Mouse (Mus musculus): ENCODE data around the gene Cd300lb.

The Cd300lb gene

DNA sequence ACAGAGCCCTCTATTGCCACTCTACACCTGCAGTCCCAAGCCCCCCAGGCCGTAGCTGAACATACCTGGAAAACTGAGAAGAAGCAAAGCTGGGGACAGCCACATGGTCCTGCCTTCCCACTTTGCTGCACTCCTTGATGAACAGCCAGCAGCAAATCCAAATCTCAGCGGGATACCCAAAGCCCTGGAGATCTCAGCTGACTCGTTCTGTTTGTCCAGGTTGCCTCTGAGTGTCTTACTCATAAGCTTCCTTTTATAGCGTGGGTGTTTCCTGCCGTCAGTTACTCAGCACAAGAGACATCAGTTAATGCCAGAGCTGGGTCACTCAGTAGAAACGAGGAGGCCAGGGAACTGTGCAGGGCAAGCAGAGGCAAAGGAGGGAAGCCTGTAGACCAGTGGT is at the start of gene Cd300lb:
Gene Cd300lb, minus strand, starts transcription at position 243 of the 400 bp plus-strand sequence.
- no peak for DNase-seq (ENCODE audit: low read depth, low spot score)

DNA sequence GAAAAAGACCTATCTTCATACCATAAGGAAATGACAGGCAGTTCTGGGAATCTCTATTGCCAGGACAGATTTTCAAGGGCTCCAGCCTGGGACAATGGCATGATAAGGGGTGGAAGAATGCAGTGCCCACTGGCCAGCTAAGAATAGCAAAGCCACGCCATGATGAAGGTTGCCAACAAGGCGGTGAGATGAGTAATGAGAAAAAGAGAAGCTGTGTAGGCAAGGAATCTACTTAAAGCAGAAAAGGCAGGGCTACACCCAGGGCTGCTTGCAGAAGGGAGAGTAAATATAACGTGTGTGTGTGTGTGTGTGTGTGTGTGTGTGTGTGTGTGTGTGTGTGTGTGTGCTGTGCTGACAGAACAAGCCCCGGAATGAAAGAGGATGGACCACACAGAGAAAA is 47.7 kb upstream of the Cd300lb start:
- DNase-seq (ENCODE audit: low read depth, low spot score): no peak

DNA sequence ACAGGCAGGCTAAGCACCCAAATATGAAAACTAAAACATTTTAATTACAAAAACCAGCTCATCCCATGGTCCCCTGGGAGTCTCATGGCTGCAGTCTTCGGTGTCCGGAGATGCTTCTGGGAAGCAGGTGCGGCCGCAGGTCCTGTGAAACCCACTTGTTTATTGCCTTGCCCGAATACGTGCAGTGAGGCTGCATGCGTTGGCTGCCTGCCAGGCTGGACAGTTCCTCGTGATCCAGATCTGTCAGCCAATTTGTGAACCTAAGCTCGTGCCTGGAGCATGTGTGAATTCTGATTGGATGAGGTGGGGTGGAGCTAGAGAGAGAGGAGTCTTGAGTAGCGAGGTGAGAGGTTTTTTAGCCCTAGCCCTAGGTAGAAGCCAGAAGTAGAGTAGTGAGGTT is 38.5 kb upstream of the Cd300lb start:
- no peak for DNase-seq (ENCODE audit: low read depth, low spot score)

DNA sequence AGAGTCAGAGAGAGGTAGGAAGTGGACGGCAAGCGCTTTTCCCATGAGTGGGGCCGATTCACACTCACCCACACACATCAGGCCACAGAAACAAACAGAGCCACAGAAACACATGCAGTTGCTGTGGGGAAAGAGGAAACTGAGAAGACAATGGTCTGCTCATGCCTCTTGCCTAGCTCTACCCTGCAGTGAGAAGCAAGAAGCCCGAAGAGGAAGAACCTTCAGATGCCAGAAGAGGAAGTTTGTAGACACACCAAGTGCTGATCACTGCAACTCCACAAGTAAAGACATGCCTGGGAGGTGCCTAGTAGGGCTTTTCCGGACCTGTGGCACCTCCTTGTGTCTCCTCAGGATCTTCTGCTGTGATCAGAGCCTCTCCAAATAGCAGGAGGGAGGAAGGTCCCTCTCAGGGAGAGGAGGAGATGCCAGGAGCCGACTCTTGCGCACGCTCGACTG is 34.6 kb upstream of the Cd300lb start, which contains the start of gene Cd300c:
Gene Cd300c, minus strand, starts transcription at position 406 of the 456 bp plus-strand sequence.
- no peak for DNase-seq (ENCODE audit: low read depth, low spot score)

DNA sequence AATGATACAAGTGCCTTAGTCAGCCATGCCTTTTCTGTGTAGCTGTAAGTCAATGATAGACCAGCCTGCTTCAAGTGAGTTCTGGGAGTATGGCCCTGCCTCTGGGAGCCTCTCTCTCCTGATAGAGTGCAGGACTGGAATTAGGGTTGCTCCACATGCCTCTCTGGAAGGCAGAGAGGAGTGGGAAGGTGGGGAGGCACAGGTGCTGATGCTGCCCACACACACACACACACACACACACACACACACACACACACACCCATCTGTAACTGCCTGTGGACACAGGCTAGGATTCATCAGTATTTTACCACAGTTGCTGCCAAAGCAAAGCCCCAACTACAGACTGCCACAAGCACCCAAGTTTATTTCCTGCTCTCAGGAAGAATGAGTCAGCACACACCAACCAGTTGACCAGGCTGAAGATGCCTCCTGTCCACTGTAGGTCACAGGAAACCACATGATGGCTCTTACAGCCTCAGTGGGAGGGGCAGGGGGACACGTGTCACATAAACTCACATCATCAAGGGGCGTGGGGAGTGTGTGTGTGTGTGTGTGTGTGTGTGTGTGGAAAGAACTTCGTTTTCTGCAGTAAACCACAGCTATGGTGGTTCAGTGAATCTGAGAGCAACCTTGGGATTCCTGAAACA is 31.1 kb upstream of the Cd300lb start:
- DNase-seq (ENCODE audit: low read depth, low spot score): no peak

DNA sequence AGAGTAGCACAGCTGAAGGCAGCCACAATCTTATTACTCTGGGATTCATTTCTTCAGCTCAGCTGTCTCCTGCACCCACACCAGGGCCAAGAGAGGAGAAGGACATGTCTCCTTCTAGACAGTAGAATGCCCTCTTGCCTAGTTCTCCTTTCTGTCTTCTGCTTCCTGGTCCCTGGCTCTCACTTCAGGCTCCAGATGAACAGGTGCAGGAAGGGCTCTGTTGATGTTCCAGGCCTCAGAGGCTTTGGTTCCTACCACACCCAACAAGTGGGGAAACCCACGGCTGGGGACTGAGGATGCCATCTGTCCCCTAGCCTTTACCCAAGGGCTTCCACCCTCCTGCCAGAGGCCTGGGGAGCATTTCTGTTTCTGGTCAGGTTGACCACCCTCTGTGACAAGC is 26.2 kb upstream of the Cd300lb start:
- DNase-seq (ENCODE audit: low read depth, low spot score): no peak

DNA sequence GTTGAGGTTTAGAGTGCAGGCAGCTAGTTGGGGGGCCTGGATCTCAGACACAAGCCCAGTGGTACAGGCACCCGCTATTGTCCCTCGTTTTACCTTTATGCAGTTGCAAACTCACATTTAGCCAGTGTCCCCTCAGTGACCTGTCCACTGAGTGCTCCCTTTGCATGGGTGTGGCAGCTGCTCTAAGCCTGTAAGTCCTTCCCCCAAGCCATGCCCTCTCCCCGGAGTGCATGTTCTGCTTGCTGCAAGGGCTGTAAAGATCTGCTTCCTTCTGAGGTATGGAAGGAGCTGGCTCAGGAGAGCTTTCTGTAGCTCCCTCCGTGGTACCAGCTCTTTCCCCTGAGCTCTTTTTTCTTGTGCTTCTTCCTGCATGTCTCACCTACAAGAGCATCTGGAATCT is 595 bp downstream of the Cd300lb start:
- DNase-seq (ENCODE audit: low read depth, low spot score): no peak

DNA sequence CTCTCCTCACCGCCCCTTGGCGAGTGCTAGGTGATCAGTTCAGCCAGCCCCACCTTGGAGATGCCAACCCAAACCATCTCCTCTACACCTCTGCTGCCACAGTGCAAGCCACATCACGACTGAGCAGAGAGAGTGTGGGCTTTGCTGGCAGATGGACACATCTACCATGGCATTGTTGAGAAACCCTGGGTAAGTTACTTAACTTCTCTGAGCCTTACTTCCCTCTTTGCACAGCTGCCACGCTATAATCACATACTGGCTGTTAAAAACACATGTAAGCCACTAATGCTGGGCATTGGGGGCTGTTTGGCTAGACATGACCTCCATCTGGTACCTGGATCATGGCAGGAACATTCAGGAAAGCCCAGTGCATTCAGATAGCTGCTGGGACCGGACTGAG is 3.1 kb downstream of the Cd300lb start:
- DNase-seq (ENCODE audit: low read depth, low spot score): no peak

DNA sequence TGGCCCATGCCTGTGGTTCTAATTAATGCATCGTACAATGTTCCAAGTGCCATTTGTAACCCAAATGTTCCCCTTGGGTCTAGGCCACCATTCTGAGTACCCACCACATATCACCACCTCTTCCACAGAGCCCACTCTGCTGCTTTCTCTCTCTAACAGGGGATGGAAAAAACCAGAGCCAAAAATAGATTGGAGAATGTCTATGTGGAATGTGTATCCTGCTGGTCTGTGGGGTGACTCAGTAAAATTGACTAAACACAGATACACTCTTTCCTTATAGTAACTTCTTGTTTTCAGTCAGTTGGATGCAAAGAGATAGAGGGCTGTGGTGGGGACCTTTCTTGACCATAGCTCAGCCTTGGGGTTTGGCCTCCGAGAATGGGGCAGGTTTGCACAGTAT is 4.6 kb downstream of the Cd300lb start:
- no peak for DNase-seq (ENCODE audit: low read depth, low spot score)

DNA sequence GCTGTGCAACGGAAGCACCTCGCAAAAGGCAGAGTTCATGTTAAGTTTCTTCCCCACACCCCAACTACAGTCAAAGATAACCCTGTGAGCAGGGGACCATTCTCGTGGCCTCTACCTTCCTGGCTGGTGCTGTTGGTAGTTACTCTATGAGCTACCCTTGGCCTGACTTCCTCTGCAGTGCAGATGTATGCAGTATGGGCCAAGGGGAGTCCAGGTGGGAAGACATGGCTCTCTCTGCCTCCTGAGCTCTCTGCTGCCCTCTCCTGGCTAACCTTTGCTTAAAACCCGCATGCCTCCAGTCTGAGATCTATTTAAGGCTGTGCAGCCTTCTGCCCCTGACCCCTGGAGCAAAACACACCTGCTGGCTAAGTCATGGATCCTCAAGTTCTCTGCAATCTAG is 10.2 kb downstream of the Cd300lb start:
- DNase-seq (ENCODE audit: low read depth, low spot score): peak; percentile 54

DNA sequence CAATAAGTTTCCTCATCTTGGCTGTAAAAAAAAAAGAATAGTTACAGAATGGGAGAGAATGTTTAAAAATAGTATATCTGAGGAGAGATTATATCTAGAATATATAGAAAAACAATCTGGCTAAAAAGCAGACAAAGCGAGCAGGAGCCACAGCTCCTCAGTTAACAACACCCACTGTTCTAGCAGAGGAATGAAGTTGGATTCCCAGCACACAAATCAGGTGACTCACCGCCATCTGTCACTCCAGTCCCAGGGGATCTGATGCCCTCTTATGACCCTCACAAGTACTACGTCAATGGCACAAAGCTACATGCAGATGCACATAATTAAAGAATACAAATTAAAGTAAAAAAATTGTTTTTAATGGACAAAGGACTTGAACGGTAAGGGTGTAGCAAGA is 11.7 kb downstream of the Cd300lb start:
- no peak for DNase-seq (ENCODE audit: low read depth, low spot score)

DNA sequence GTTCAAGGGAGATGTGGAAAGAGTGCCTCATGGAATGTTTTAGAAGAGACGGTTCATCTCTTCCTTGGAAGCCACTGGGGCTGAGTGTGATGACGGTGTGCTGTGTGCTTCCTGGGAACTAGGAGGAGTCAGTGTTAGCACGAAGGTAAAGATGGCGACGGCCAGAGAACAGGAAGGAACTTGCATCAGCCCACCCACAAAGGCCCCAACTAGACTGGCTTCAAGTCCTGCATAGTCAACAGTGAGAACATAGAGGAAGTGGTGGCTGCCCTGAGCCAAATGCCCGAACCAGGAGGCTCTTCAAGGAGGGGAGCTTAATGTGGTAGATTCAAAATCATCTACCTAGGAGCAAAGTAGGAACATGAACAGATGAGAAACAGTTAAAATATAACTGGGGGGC is 17.1 kb downstream of the Cd300lb start:
- no peak for DNase-seq (ENCODE audit: low read depth, low spot score)

DNA sequence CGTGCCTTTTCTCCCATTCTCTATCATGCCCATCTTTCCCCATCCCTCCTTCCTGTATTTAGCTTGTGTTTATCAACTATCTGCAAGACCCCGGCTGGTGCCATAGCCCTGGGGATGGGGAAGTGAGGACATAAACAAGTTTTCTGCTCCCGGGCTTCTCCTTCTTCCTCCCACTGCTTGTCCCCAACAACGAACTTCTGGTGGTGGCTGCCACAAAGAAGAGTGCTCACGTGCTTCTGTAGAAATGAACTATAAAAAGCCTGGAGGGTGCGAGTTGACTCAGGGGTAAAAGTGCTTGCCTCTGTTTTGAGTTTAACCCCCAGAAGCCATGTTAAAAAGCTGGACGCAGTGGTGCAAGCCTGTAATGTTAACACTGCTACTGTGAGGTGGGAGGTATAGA is 19.2 kb downstream of the Cd300lb start:
- DNase-seq (ENCODE audit: low read depth, low spot score): no peak

DNA sequence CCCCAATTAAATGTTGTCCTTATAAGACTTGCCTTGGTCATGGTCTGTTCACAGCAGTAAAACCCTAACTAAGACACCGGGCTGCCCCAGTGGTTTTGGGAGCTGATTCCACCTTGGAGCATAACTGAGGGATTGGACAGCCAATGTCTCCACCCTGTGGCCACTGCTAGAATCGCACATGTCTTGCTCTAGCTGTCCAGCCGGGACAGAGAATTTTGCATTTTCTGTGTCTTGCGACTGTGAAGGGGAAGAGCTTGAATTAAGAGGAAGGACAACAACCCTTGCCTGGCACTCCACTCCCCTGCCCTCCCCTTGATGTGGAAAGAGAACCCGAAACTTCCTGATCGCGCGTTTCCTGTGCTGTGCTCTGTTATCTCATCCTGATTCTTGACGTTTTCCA is 21.3 kb downstream of the Cd300lb start:
- peak; percentile 33 for DNase-seq (ENCODE audit: low read depth, low spot score)

DNA sequence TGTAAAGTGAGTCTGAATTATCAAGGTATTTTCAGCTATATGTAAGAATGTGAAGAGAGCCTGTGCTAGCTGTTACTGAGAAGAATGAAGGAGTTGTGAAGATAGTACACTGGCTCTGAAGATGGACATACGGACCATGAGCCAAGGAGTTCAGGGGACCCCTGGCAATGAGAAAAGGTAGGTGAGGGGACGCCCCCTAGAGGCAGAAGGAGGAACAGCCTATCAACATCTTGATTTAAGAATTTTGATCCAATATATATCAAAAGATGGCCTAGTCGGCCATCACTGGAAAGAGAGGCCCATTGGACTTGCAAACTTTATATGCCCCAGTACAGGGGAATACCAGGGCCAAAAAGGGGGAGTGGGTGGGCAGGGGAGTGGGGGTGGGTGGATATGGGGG is 24.6 kb downstream of the Cd300lb start:
- peak; percentile 14 for DNase-seq (ENCODE audit: low read depth, low spot score)

DNA sequence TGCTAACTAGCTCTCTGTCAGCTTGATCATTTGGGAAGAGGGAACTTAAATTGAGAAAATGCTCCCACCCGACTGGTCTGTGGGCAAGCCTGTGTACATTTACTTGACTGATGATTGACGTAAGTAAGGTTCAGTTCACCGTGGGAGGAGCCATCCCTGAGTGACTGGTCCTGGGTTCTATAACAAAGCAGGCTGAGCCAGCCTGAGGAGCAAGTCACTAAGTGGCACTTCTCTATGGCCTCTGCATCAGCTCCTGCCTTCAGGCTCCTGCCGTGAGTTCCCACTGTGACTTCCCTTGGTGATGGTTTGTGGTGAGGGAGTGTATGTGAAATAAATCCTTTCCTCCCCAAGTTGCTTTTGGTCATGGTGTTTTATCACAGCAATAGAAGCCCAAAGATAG is 26.1 kb downstream of the Cd300lb start:
- DNase-seq (ENCODE audit: low read depth, low spot score): no peak

DNA sequence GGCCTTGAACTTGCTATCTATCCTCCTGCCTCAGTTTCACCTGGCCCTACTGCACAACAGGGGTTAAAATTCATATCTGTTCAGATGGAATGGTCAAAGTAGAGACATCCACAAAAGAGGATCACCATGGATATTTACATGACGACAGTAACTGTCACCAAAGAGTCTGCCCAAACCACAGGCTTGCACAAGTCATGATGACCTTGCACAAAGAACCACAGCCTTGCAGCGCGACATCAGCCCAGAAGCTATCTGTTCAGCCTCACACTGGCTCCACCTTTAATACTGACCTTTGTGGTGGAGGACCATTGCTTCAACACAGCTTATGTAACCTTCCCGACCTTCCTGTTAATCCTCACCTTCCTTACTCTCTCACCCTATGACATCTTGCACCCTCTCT is 26.6 kb downstream of the Cd300lb start:
- DNase-seq (ENCODE audit: low read depth, low spot score): no peak

DNA sequence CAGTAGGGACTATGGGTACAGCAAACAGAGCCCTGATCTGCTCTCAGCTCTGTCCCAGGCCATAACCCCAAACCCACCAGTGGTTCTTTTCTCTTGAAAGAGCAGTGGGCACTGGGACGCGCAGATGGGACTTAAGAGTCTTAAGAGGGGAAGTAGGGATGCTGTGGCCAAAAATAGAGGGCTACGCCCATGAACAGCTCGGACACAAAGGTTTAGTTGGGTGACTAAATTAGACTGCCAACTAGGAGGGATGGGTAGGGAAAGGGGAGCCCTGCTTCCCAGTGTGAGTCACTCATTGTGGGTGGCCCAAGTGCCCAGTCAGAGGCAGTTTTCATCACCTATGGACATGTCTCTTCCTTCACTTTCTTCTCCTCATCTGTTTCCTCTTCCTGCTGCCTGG is 31.0 kb downstream of the Cd300lb start:
- DNase-seq (ENCODE audit: low read depth, low spot score): no peak

DNA sequence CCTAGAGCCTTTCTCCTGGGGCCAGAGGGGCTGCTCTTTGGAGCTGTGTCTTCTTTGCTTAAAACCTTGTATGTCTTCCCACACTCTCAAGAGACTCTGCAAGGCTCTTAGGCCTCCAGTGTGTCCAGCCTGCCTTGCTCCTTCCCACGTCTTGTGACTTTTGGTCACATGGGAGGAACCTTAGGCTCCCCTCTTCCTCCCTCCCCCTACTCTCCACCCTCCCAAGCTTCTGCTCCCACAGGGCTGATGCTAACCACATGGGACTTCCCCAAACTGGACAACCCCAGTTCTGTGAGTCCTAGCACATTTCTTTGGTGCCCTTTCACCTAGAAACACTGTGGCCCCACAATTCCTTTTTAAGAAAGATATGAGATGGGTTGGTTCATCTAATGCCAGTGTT is 36.2 kb downstream of the Cd300lb start:
- DNase-seq (ENCODE audit: low read depth, low spot score): no peak

DNA sequence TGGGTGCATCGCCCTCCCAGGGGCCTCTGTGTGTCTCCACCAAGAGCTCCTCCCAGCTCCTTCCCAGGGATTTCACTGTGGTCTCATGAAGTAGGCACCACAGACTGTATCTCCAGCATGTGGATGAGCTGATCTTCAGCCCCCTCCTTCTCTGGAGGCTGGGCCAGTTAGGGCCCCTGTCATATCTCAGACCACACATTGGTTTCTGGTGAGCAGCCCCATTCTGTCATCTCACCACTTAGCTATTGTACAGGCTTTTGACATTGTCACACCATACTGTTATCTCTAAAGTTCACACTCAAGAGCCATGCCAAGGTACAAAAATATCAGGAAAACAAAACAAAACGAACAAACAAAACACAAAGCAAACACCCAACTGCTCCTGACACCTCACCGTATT is 38.1 kb downstream of the Cd300lb start:
- no peak for DNase-seq (ENCODE audit: low read depth, low spot score)

DNA sequence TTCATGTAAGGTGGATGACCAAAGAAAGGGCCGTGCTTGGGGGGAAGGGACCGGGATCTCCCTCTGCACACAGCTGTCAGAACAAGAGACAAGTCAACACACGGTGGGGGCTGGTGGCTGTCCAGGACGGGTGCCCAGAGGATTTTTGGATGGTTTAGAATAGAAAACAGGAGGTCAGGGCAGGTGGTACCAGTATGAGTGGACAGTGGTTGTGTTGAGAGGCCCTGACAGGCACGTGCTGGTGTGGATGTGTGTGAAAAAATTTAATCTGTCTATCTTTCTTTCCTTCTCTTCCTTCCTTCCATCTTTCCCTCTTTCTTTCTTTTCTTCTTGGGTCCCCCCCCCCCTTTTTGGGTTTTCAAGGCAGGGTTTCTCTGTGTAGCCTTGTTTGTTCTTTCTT is 43.6 kb downstream of the Cd300lb start:
- no peak for DNase-seq (ENCODE audit: low read depth, low spot score)

DNA sequence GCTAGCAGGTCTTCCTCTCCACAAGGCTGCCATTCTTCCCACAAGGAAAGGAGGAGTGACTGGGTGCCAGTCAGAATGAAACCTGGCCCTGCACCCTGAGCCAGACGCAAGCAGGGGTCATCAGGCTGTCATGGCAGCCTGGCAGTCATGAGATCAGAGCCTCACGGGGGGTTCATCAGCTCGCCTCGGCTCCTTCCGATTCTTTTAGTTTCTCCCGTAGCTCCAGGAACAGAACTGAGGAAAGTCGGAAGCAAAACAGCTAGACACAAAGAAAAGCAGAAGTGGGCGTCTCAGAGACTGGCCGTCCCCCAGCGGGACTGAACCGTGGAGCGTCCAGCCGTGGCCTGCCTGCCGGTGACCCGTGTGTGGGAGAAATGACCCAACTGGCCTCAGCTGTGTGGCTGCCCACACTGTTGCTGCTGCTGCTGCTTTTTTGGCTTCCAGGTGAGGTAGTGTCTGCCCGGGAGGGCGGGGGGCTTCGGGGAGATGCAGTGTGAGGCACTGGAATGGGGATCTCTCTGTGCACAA is 44.1 kb downstream of the Cd300lb start, which contains the start of gene Cd300a:
Gene Cd300a, plus strand, starts transcription at position 51 of the 528 bp plus-strand sequence.
- DNase-seq (ENCODE audit: low read depth, low spot score): no peak

DNA sequence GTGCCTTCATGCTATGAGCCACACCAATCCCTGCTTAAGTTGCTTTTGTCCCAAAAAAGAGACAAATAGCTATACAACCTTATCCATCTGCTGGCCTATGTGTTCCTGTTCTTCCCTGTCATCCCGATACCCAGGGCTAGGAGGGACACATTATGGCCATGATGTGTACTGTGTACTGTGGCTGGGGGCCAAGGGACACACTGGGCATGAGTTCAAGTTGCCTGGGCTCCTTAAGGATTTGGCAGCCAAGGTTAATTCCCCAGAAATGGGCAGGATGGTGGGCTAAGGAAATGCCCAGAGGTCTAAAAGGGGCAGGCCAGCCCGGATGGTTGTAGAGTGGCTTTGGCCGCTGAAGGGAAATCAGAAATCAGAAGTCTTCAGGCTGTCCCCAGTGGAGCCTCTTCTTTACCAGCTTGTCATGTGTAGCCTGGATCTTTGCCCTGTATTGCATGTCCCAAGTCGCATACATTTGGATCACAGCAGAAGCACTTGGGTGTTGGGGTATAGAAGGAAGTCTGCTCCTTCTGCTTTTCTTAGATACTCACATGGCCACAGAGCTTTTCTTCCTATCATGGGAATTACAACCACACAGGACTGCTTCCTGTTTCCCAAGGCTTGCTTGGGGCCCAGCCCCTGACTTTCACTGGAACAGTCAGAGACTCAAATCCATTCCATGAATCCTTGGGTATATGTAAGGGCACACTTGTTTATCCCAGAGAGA is 49.6 kb downstream of the Cd300lb start:
- no peak for DNase-seq (ENCODE audit: low read depth, low spot score)
